Mouse (Mus musculus) kidney, embryonic 15.5 days (tissue): Measurements from ENCODE around the gene Foxs1. TPM values are rescaled to one million over a fixed set of nuclear protein-coding genes. Genes with fewer than 3 reads are reported as not detected.

ENCODE experiments used
- ATAC-seq: fragments of 200-750 bp; cut with Nextera tagmentation; replicated peaks from 2 replicates; pipeline ENCODE4 v1.8.0; 2017; ENCODE audit warnings: moderate TSS enrichment; ENCODE audit not compliant: low FRiP score
- H3K27ac ChIP-seq: fragments of 300-500 bp; sonication (generic); 2 replicates; pipeline ENCODE4 v1.5.1; 2015; ENCODE audit warnings: mild to moderate bottlenecking, inconsistent platforms
- H3K27me3 ChIP-seq: fragments of 300-500 bp; sonication (generic); 2 replicates; pipeline ENCODE4 v1.6.1; 2015; ENCODE audit warnings: inconsistent platforms
- H3K36me3 ChIP-seq: fragments of 300-500 bp; sonication (generic); 2 replicates; pipeline ENCODE4 v1.6.1; 2015; ENCODE audit warnings: inconsistent platforms
- H3K4me1 ChIP-seq: fragments of 300-500 bp; sonication (generic); 2 replicates; pipeline ENCODE4 v1.6.1; 2015; ENCODE audit warnings: inconsistent platforms
- H3K4me2 ChIP-seq: fragments of 300-500 bp; sonication (generic); 2 replicates; pipeline ENCODE4 v1.6.1; 2015; ENCODE audit warnings: moderate library complexity, mild to moderate bottlenecking, inconsistent platforms
- H3K4me3 ChIP-seq: fragments of 300-500 bp; sonication (generic); replicated peaks from 2 replicates; pipeline ENCODE4 v1.5.1; 2015; ENCODE audit warnings: mild to moderate bottlenecking, inconsistent platforms
- H3K9ac ChIP-seq: fragments of 300-500 bp; sonication (generic); 2 replicates; pipeline ENCODE4 v1.6.1; 2015; ENCODE audit warnings: mild to moderate bottlenecking, inconsistent platforms
- H3K9me3 ChIP-seq: fragments of 300-500 bp; sonication (generic); replicated peaks from 2 replicates; pipeline ENCODE4 v1.6.1; 2016; ENCODE audit warnings: inconsistent platforms
- WGBS: fragments of 180-500 bp; shearing (Covaris S2); methylation state at CpG from one replicate; pipeline ENCODE4 v1.1.7; 2015; ENCODE audit warnings: mixed read lengths; 5-methylcytosine and 5-hydroxymethylcytosine counted together
- polyA plus RNA-seq: library from polyadenylated mRNA; unstranded; fragments of >200 nt; fragmentation: Nextera tagmentation; extraction: Ambion mirVana; gene quantifications from 2 replicates; pipeline ENCODE4 v1.2.1, GENCODE M21; 2015

Gene Foxs1
- polyA plus RNA-seq, 1 experiment from 2014 or later = 6.9 TPM

GRCm38 (mm10) chr2:152895834-152896233 lies 37.2 kb downstream of the Foxs1 start:
- peaks cover 57% of the 10 kb centered on the region for H3K36me3 ChIP-seq
- WGBS = 92% methylated on average over 9 of the region's 9 CpGs
- ATAC-seq = no peak

GRCm38 (mm10) chr2:152888774-152889173 lies 44.2 kb downstream of the Foxs1 start:
- H3K4me1 ChIP-seq = no peaks in the 10 kb centered on the region
- H3K9ac ChIP-seq = no peak overlapping the region
- H3K4me2 ChIP-seq = no peak overlapping the region
- H3K27me3 ChIP-seq = no peaks in the 10 kb centered on the region
- no peak for ATAC-seq
- H3K36me3 ChIP-seq = peaks cover 95% of the 10 kb centered on the region
- H3K9me3 ChIP-seq = no peaks in the 10 kb centered on the region
- no peak overlapping the region for H3K27ac ChIP-seq
- 91% methylated on average over 5 of the region's 5 CpGs for WGBS
- H3K4me3 ChIP-seq = no peak overlapping the region

More at GRCm38 (mm10) chr2:152895834-152896233, 37.2 kb downstream of the Foxs1 start:
- Histone ChIP-seq H3K9me3 (no peaks in the 10 kb centered on the region), H3K4me2 (no peak overlapping the region), H3K4me3 (no peak overlapping the region), H3K9ac (no peak overlapping the region), H3K27me3 (no peaks in the 10 kb centered on the region), H3K27ac (no peak overlapping the region), H3K4me1 (no peaks in the 10 kb centered on the region)

GRCm38 (mm10) chr2:152887230-152887629 lies 45.8 kb downstream of the Foxs1 start:
- H3K4me3 ChIP-seq = no peak overlapping the region
- peaks cover 94% of the 10 kb centered on the region for H3K36me3 ChIP-seq
- no peak overlapping the region for H3K27ac ChIP-seq
- ATAC-seq = no peak
- H3K9me3 ChIP-seq = no peaks in the 10 kb centered on the region
- H3K4me2 ChIP-seq = no peak overlapping the region
- no peaks in the 10 kb centered on the region for H3K4me1 ChIP-seq
- H3K9ac ChIP-seq = no peak overlapping the region
- 92% methylated on average over 3 of the region's 3 CpGs for WGBS
- no peaks in the 10 kb centered on the region for H3K27me3 ChIP-seq

GRCm38 (mm10) chr2:152884101-152884645 lies 48.8 kb downstream of the Foxs1 start:
- Histone ChIP-seq H3K27ac (no peak overlapping the region), H3K4me3 (no peak overlapping the region), H3K27me3 (no peaks in the 10 kb centered on the region), H3K4me1 (no peaks in the 10 kb centered on the region), H3K9me3 (no peaks in the 10 kb centered on the region), H3K9ac (no peak overlapping the region), H3K36me3 (peaks cover 96% of the 10 kb centered on the region), H3K4me2 (no peak overlapping the region)
- no peak for ATAC-seq
- WGBS = 94% methylated on average over 6 of the region's 6 CpGs

Other genes with a start within 250 kb of the Foxs1 start
- 29.5 and 31.0 TPM in 2 replicates for gene Mcts2, start 246.2 kb downstream of the Foxs1 start, polyA plus RNA-seq
- gene Id1, start 197.0 kb downstream of the Foxs1 start, polyA plus RNA-seq = 133 and 143 TPM in 2 replicates
- 16.4 and 20.9 TPM in 2 replicates for gene Cox4i2, start 179.0 kb downstream of the Foxs1 start, polyA plus RNA-seq
- gene Bcl2l1, start 101.5 kb downstream of the Foxs1 start, polyA plus RNA-seq = 99.5 and 106 TPM in 2 replicates
- 88.5 and 98.2 TPM in 2 replicates for gene Tpx2, start 85.2 kb downstream of the Foxs1 start, polyA plus RNA-seq
- gene Mylk2, start 21.9 kb downstream of the Foxs1 start, polyA plus RNA-seq = 0.43 and 0.77 TPM in 2 replicates
- gene Dusp15, start 18.5 kb upstream of the Foxs1 start, polyA plus RNA-seq = 3.0 and 3.1 TPM in 2 replicates
- 1.1 and 1.6 TPM in 2 replicates for gene Ttll9, start 29.3 kb upstream of the Foxs1 start, polyA plus RNA-seq
- gene Pdrg1, start 82.2 kb upstream of the Foxs1 start, polyA plus RNA-seq = 111 and 112 TPM in 2 replicates
- not detected in 2 replicates for gene Xkr7, start 98.6 kb upstream of the Foxs1 start, polyA plus RNA-seq
- 3.5 and 3.6 TPM in 2 replicates for gene Ccm2l, start 132.7 kb upstream of the Foxs1 start, polyA plus RNA-seq
- 5.3 and 5.4 TPM in 2 replicates for gene Hck, start 175.3 kb upstream of the Foxs1 start, polyA plus RNA-seq
- 90.9 and 93.2 TPM in 2 replicates for gene Tm9sf4, start 228.1 kb upstream of the Foxs1 start, polyA plus RNA-seq